Mouse (Mus musculus) liver, postnatal 0 days (tissue): ENCODE data around the gene Igfbp2. TPM values are rescaled to one million over a fixed set of nuclear protein-coding genes. Genes with fewer than 3 reads are reported as not detected.

Experiments
- ATAC-seq: fragments of 200-750 bp; cut with Nextera tagmentation; 2 replicates; pipeline ENCODE4 v1.8.0; 2017; ENCODE audit warnings: mild to moderate bottlenecking, moderate library complexity
- DNase-seq: peaks from one replicate; pipeline ENCODE4 v3.0.0-alpha.2; 2016
- H3K27ac ChIP-seq: fragments of 300-500 bp; sonication (generic); 2 replicates; pipeline ENCODE4 v1.5.1; 2014; ENCODE audit warnings: antibody characterized with exemption, moderate library complexity, mild to moderate bottlenecking, low read depth
- H3K27me3 ChIP-seq: fragments of 300-500 bp; sonication (generic); 2 replicates; pipeline ENCODE4 v1.6.1; 2014; ENCODE audit warnings: low read length, control low read depth, mixed read lengths; ENCODE audit not compliant: insufficient read depth
- H3K36me3 ChIP-seq: fragments of 300-500 bp; sonication (generic); replicated peaks from 2 replicates; pipeline ENCODE4 v1.6.1; 2014; ENCODE audit warnings: mild to moderate bottlenecking, control low read depth, low read length, moderate library complexity, mixed read lengths; ENCODE audit not compliant: insufficient read depth
- H3K4me1 ChIP-seq: fragments of 300-500 bp; sonication (generic); 2 replicates; pipeline ENCODE4 v1.6.1; 2014; ENCODE audit warnings: antibody characterized with exemption, mild to moderate bottlenecking, control low read depth; ENCODE audit not compliant: insufficient read depth
- H3K4me2 ChIP-seq: fragments of 300-500 bp; sonication (generic); 2 replicates; pipeline ENCODE4 v1.6.1; 2014; ENCODE audit warnings: low read depth, mild to moderate bottlenecking, low read length, moderate library complexity, mixed read lengths
- H3K4me3 ChIP-seq: fragments of 300-500 bp; sonication (generic); 2 replicates; pipeline ENCODE4 v1.5.1; 2014; ENCODE audit warnings: low read depth, low read length
- H3K9ac ChIP-seq: fragments of 300-500 bp; sonication (generic); replicated peaks from 2 replicates; pipeline ENCODE4 v1.6.1; 2014; ENCODE audit warnings: mild to moderate bottlenecking, moderate library complexity
- H3K9me3 ChIP-seq: fragments of 300-500 bp; sonication (generic); 2 replicates; pipeline ENCODE4 v1.6.1; 2016; ENCODE audit warnings: mild to moderate bottlenecking, control low read depth, low read length, mixed read lengths
- CTCF ChIP-seq: sonication (generic); IDR thresholded peaks from 2 replicates; pipeline ENCODE4 v1.5.1; 2016; ENCODE audit warnings: antibody characterized with exemption, low read depth
- EP300 ChIP-seq: IDR thresholded peaks from 2 replicates; pipeline ENCODE4 v1.6.1; 2016; ENCODE audit warnings: antibody characterized with exemption, low read depth, mild to moderate bottlenecking
- WGBS: fragments of 180-500 bp; shearing (Covaris S2); extraction: QIAGEN DNeasy Blood & Tissue Kit; methylation state at CpG from one replicate; pipeline ENCODE4 v1.1.7; 2014; ENCODE audit not compliant: insufficient replicate concordance; 5-methylcytosine and 5-hydroxymethylcytosine counted together
- polyA plus RNA-seq: library from polyadenylated mRNA; unstranded; fragments of >200 nt; fragmentation: Nextera tagmentation; extraction: Ambion mirVana; gene quantifications from 2 replicates; pipeline ENCODE4 v1.2.1, GENCODE M21; 2015

Igfbp2 gene
- polyA plus RNA-seq, 1 experiment from 2014 or later: 3,364 TPM

- no peaks in the 10 kb centered on the region for H3K27me3 ChIP-seq
- H3K9ac ChIP-seq: no peak overlapping the region
- H3K36me3 ChIP-seq: no peaks in the 10 kb centered on the region
- TF ChIP-seq EP300 (no peak), CTCF (no peak)
- no peak overlapping the region for H3K4me3 ChIP-seq
- H3K9me3 ChIP-seq: peaks cover 7% of the 10 kb centered on the region; the same call in 1 of the 2 replicates
- peak overlapping the region; percentile 68 for H3K27ac ChIP-seq
- DNase-seq (no peak), ATAC-seq (peak; percentile 67)
- no peaks in the 10 kb centered on the region for H3K4me1 ChIP-seq
- H3K4me2 ChIP-seq: no peak overlapping the region
Observed at GRCm38 (mm10) chr1:72791743-72792142, 32.6 kb upstream of the Igfbp2 start.

- TF ChIP-seq EP300 (no peak), CTCF (no peak)
- Histone ChIP-seq H3K4me2 (no peak overlapping the region), H3K27ac (peak overlapping the region; percentile 68; the same call in 1 of the 2 replicates), H3K9me3 (peaks cover 7% of the 10 kb centered on the region; the same call in 1 of the 2 replicates), H3K27me3 (no peaks in the 10 kb centered on the region), H3K36me3 (no peaks in the 10 kb centered on the region), H3K4me1 (no peaks in the 10 kb centered on the region), H3K9ac (no peak overlapping the region), H3K4me3 (no peak overlapping the region)
- ATAC-seq (no peak), DNase-seq (no peak)
- 23% methylated on average over 1 of the region's 1 CpGs for WGBS
Observed at GRCm38 (mm10) chr1:72792262-72792661, 32.0 kb upstream of the Igfbp2 start.

- no peaks in the 10 kb centered on the region for H3K27me3 ChIP-seq
- no peak overlapping the region for H3K4me2 ChIP-seq
- 0 out of 2 replicates have a peak, but pooled peaks cover 7% of the 10 kb centered on the region for H3K9me3 ChIP-seq
- ATAC-seq (no peak), DNase-seq (no peak)
- H3K36me3 ChIP-seq: no peaks in the 10 kb centered on the region
- TF ChIP-seq CTCF (no peak), EP300 (no peak)
- H3K4me1 ChIP-seq: no peaks in the 10 kb centered on the region
- H3K27ac ChIP-seq: no peak overlapping the region
- no peak overlapping the region for H3K4me3 ChIP-seq
- no peak overlapping the region for H3K9ac ChIP-seq
Observed at GRCm38 (mm10) chr1:72793230-72793629, 31.1 kb upstream of the Igfbp2 start.

- H3K27me3 ChIP-seq: no peaks in the 10 kb centered on the region
- no peak overlapping the region for H3K27ac ChIP-seq
- H3K4me2 ChIP-seq: no peak overlapping the region
- H3K36me3 ChIP-seq: no peaks in the 10 kb centered on the region
- WGBS: 50% methylated on average over 2 of the region's 2 CpGs
- TF ChIP-seq EP300 (no peak), CTCF (no peak)
- DNase-seq (no peak), ATAC-seq (no peak)
- no peak overlapping the region for H3K9ac ChIP-seq
- H3K4me1 ChIP-seq: no peaks in the 10 kb centered on the region
- H3K4me3 ChIP-seq: no peak overlapping the region
- H3K9me3 ChIP-seq: 0 out of 2 replicates have a peak, but pooled peaks cover 3% of the 10 kb centered on the region
Observed at GRCm38 (mm10) chr1:72796128-72796527, 28.2 kb upstream of the Igfbp2 start.

GRCm38 (mm10) chr1:72797102-72797665, 27.1 kb upstream of the Igfbp2 start:
- no peak overlapping the region for H3K9ac ChIP-seq
- DNase-seq: no peak
- no peak overlapping the region for H3K27ac ChIP-seq
- 71% methylated on average over 4 of the region's 4 CpGs for WGBS
- H3K4me1 ChIP-seq: no peaks in the 10 kb centered on the region
- no peak overlapping the region for H3K4me3 ChIP-seq
- H3K4me2 ChIP-seq: no peak overlapping the region
- H3K27me3 ChIP-seq: no peaks in the 10 kb centered on the region
- 0 out of 2 replicates have a peak, but pooled peaks cover 3% of the 10 kb centered on the region for H3K9me3 ChIP-seq
- no peak for TF ChIP-seq EP300
- TF ChIP-seq CTCF: no peak
- ATAC-seq: no peak
- H3K36me3 ChIP-seq: no peaks in the 10 kb centered on the region

GRCm38 (mm10) chr1:72798441-72798840, 25.9 kb upstream of the Igfbp2 start:
- WGBS: 67% methylated on average over 2 of the region's 2 CpGs
- no peak for ATAC-seq

GRCm38 (mm10) chr1:72804031-72804430, 20.3 kb upstream of the Igfbp2 start:
- Histone ChIP-seq H3K4me3 (no peak overlapping the region), H3K4me2 (no peak overlapping the region), H3K36me3 (no peaks in the 10 kb centered on the region), H3K27me3 (no peaks in the 10 kb centered on the region), H3K4me1 (no peaks in the 10 kb centered on the region), H3K9me3 (no peaks in the 10 kb centered on the region), H3K9ac (no peak overlapping the region), H3K27ac (no peak overlapping the region)
- 70% methylated on average over 4 of the region's 4 CpGs for WGBS
- ATAC-seq: no peak
- DNase-seq: no peak
- no peak for TF ChIP-seq EP300
- no peak for TF ChIP-seq CTCF

More at GRCm38 (mm10) chr1:72798441-72798840, 25.9 kb upstream of the Igfbp2 start:
- Histone ChIP-seq H3K27ac (no peak overlapping the region), H3K36me3 (no peaks in the 10 kb centered on the region), H3K4me2 (no peak overlapping the region), H3K27me3 (no peaks in the 10 kb centered on the region), H3K4me1 (no peaks in the 10 kb centered on the region), H3K9me3 (0 out of 2 replicates have a peak, but pooled peaks cover 1% of the 10 kb centered on the region), H3K4me3 (no peak overlapping the region), H3K9ac (no peak overlapping the region)
- no peak for DNase-seq
- TF ChIP-seq CTCF (no peak), EP300 (no peak)
